Mouse (Mus musculus): ENCODE results near the gene Ly6g6e.

Ly6g6e gene

DNA sequence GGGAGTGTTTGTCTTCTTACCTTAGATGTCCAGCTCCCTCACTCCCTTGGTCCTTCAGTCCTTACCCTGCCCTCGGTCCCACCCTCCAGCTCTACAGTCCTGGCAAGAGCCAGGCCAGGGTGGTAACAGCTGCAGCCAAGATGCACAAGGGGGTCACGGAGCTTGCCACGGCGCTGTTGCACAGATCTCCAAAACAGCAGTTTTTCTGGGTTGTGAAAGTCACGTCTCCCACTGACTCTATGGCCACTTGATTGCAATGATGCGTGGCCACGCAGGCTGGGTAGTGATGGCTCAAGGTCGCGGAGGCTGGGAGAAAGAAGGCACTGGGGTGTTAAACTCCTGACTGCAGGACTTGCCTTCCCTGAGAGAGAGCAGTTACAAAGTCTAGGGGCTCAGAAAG lies 5.2 kb upstream of the Ly6g6e start:
- no peak for DNase-seq (ENCODE audit: low spot score in 2 of 2)

DNA sequence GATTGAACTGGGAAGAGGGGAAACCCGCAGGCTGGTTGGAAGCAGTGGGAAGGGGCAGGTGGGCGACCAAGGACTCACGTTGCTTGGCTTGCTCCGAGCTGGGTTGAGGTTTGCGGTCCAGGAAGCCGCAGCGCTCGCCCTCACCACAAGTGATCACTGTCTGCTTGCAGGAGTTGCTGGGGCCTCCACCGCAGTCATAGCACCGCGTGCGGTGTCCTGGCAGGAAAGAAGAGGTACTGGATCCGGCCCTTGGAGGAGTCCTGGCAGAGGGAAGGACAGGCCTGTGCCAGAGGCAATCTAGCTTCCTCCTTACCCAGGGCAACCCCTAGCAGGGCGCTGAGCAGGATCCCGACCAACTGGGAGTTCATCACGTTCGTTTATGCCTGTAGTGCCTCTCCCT lies 2.6 kb upstream of the Ly6g6e start:
- no peak for DNase-seq (ENCODE audit: low spot score in 2 of 2)

DNA sequence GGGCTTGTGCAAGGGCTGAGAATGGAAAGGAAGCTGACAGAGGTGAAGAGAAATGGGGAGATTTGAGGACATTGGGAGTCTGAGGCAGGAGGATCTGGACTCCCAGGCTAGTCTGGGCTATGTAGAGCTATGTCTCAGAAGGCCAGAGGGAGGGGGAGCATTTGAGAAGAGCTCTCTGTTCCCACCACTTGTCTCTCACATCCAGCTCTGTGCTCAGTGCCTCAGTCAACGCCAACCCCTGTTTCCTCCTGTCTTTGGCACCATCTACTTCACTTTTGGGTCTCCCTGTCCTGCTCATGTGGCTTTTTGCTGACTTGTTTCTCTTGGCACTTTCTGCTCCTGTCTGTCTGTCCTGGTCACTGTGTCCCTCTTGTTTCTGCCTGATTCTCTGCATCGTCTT lies 583 bp downstream of the Ly6g6e start:
- DNase-seq (ENCODE audit: low spot score in 2 of 2) = no peak

DNA sequence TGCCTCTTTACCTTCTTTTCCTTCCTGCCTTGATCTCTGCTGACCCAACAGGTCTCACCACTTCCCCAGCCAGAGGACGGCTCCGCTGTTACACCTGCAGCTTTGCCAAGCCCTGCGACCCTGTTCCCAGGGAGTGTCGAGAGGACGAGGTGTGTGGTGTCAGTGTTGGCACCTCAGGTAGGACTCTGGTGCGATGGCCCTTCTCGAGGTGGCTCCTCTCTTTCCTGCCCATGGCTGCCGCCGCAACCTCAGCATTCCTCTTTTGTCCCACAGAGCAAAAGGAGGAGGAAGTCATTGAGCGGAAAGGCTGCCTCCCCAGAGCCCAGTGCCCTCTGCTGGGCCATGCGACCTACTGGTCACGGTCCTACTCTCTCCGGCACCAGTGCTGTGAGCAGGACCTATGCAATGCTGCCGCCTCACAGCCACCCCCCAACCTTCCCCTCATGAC lies 1.1 kb downstream of the Ly6g6e start, which contains the start of gene Ly6g6d:
Ly6g6d (minus strand) TSS at position 280 of the 448 bp plus-strand sequence.
- DNase-seq (ENCODE audit: low spot score in 2 of 2) = no peak

- no peak for DNase-seq (ENCODE audit: low spot score in 2 of 2)
Observed at GRCm38 (mm10) chr17:35079778-35080177, 3.1 kb downstream of the Ly6g6e start.

- no peak for DNase-seq (ENCODE audit: low spot score in 2 of 2)
Observed at GRCm38 (mm10) chr17:35080248-35080647, 3.5 kb downstream of the Ly6g6e start.

DNA sequence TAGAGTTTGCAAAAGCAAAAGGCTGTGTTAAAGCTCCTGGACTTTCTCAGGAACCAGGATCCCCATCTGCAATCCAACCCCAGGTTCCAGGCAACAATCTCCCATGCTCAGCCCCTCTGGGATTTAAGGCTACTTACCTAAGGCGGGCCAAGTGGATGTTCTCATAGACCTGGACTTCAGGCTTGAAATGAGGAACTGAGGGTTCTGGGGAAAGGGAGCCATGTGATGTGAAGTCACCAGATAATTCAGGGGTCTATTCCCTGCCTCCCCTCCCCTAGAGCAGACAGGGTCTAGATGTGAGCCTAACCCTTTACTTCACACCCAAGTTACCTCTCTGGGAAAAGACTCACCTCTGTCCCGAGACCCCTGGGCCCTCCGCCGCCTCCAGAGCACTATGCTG lies 4.0 kb downstream of the Ly6g6e start:
- DNase-seq (ENCODE audit: low spot score in 2 of 2) = no peak

DNA sequence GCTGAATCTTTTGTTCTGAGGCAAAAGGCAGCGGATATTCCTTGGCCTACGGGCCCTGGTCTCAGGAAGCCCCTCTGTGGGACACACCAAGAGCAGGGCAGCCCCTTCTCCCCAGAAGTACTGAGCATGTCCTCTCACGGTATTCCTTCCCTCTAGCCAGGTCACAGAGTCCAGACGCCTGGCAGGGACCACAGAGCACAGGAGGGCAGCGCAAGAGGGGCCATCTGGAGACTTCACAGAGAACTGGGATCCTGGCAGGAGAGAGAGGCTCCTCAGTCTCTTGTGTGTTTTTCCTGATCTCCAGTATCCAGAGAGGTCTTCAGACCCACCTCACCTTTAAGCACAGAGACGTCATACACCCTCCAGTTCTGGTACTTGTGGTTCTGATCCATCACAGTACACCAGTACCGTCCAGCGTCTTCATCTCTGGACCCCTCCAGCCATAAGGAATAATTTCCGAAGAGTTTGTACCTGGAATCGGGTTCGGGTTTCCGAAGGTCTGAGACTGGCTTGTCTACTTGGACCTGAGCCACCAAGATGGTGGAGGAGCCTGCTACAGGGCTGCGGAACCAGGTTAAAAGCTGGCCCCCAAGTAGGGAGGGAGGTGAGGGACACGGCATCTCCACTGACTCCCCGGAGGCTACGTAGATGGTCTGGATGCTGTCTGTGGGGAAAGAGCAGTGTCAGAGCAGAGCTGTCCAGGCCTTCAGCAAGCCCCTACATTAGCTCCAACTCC lies 6.3 kb downstream of the Ly6g6e start:
- no peak for DNase-seq (ENCODE audit: low spot score in 2 of 2)

GRCm38 (mm10) chr17:35083929-35084497 lies 7.3 kb downstream of the Ly6g6e start:
- no peak for DNase-seq (ENCODE audit: low spot score in 2 of 2)

- no peak for DNase-seq (ENCODE audit: low spot score in 2 of 2)
Observed at GRCm38 (mm10) chr17:35085208-35085865, 8.6 kb downstream of the Ly6g6e start, which contains the start of gene Ly6g6f. TSS of gene Ly6g6f (minus strand) at chr17:35085610.

DNA sequence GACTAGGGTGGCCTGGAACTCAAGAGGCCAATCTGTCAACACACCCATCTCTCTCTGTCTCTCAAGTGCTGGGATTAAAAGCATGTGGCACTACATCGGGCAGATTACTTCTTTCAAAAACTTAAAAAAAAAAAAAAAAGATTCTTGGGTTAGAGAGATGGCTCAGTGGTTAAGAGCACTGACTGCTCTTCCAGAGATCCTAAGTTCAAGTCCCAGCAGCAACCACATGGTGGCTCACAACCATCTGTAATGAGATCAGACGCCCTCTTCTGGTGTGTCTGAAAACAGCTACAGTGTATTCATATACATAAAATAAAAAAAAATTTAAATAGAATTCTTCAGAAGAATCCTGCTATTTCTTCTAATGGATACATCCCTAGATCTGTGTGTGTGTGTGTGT lies 11.4 kb downstream of the Ly6g6e start:
- DNase-seq (ENCODE audit: low spot score in 2 of 2) = no peak

GRCm38 (mm10) chr17:35088825-35089644 lies 12.3 kb downstream of the Ly6g6e start, which contains the start of gene Abhd16a:
TSS of gene Abhd16a (plus strand) at chr17:35089263.
- peak; percentile 92 to 93 for DNase-seq (ENCODE audit: low spot score in 2 of 2)

- DNase-seq (ENCODE audit: low spot score in 2 of 2) = no peak
Observed at GRCm38 (mm10) chr17:35090166-35090932, 13.6 kb downstream of the Ly6g6e start.

DNA sequence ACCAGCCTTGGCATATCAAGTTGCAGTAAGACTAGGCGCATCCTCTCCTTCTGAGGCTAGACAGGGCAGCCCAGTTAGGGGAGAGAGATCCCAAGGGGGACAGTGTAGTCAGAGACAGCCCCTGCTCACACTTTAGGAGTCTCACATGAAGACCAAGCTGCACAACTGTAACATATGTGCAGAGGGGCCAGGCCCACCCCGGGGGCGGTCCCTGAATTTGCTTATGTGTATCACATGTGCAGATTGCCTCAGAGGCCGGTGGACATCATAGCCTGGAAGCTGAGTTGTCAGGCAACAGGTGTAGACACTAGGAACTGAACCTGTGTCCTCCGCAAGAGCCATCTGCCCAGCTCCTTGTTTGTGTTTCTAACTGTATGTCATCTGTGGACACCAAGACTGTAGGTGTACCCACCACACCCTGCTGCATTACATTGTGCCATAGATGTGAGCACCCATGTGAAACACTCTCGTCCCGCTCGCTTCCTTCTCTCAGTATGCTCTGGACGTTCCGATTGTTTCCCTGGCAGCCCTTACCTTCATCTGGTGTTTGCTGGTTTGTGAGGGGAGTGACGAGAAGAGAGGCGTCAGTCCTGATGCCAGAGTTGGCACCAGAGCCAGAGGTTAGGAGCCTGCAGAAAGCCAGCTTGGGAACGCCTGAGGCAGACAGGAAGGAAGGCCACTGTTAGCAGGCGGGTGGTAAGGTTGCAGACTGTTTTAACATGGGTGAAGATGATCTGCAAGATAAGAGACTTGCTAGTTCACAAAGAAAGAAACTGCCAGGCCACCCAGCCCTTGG lies 15.9 kb downstream of the Ly6g6e start:
- DNase-seq (ENCODE audit: low spot score in 2 of 2) = no peak

DNA sequence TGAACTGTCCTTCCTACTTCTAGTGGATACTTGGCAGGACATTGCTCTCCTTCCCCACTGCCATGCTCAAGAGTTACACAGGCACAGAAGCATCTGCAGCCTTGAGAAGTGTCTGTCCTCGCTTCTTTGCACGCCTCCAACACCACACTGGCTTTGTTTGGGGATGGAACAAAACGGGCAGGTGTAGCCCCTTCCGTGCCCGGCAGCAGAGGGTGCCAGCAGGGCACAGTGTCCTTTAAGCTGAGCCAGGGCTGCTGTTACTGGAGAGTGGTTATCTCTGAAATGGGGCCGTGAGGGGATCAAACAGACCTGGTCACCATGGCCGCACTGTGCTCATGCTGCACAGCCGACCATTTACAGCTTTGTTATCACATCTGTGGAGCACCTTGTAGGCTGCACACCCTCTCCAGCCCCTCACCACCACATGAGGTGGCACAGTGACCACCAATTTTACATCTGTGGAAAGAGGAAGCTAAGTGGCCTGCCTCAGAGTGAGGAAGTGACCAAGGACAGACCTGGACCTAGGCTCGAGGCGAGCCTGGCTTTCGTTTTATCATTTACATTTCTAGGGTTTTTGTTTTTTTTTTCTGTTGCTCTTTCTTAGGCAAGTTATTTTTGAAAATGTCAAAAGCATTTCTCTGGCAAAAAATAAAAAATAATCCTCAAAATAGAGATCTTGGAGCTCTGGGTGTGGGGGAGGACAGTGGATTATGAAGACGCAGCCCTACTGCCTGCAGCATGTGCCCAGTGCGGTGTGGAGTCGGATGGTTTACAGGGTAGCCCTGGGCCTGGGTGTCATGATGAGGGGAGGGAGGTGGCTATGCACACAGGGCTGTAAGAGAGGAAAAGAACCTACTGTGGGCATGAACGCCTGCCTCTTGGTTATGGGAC lies 18.0 kb downstream of the Ly6g6e start:
- no peak for DNase-seq (ENCODE audit: low spot score in 2 of 2)

- DNase-seq (ENCODE audit: low spot score in 2 of 2) = no peak
Observed at GRCm38 (mm10) chr17:35096597-35096996, 19.9 kb downstream of the Ly6g6e start.

DNA sequence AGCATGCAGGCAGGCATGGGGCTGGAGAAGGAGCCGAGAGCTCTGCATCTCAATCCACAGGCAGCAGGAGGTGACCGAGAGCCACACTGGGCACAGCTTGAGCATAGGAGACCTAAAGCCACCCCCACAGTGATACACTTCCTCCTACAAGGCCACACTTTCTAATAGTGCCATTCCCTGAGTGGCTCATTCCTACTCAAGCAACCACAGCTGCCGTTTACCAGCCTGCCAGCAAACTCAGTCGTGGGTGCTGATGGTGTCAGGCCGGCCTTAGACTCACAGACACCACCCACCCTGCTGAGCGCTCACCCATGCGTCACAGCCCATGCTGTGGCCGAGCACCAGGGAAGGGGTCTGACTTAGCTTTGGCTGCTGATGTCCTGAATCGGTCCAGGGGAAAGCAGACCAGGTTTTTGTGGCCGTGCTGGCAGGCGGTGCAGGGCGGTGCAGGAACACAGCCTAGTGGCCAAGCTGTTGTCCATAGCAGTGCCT lies 20.5 kb downstream of the Ly6g6e start:
- DNase-seq (ENCODE audit: low spot score in 2 of 2) = peak; percentile 52 to 73

- no peak for DNase-seq (ENCODE audit: low spot score in 2 of 2)
Observed at GRCm38 (mm10) chr17:35100196-35100765, 23.6 kb downstream of the Ly6g6e start.

GRCm38 (mm10) chr17:35101161-35101560 lies 24.5 kb downstream of the Ly6g6e start:
- DNase-seq (ENCODE audit: low spot score in 2 of 2) = no peak

Measured in right cerebral cortex, postnatal 36 days (tissue).